Mouse (Mus musculus) C2C12 (cell line): Measurements from ENCODE around the gene Adam15. TPM values are rescaled to one million over a fixed set of nuclear protein-coding genes. Genes with fewer than 3 reads are reported as not detected.

Source experiments
- H3K27me3 ChIP-seq: one replicate; pipeline ENCODE4 v1.6.1; 2011; ENCODE audit not compliant: control insufficient read depth, insufficient read depth, insufficient read length
- H3K36me3 ChIP-seq: one replicate; pipeline ENCODE4 v1.6.1; 2011; ENCODE audit not compliant: control insufficient read depth, insufficient read depth
- H3K4me3 ChIP-seq: one replicate; pipeline ENCODE4 v1.5.1; 2011; ENCODE audit warnings: mild to moderate bottlenecking, control low read depth; ENCODE audit not compliant: poor library complexity, insufficient read depth, severe bottlenecking
- H3K79me2 ChIP-seq: one replicate; pipeline ENCODE4 v1.6.1; 2011; ENCODE audit not compliant: control insufficient read depth, insufficient read depth
- H3K79me3 ChIP-seq: one replicate; pipeline ENCODE4 v1.6.1; 2011; ENCODE audit warnings: low read depth, control low read depth
- H3ac ChIP-seq: one replicate; pipeline ENCODE3; 2011; ENCODE audit warnings: low read depth; ENCODE audit not compliant: control insufficient read depth, insufficient read length
- CEBPB ChIP-seq: IDR thresholded peaks from one replicate; pipeline ENCODE4 v1.6.1; 2011; ENCODE audit warnings: low read depth, mild to moderate bottlenecking, control low read depth, moderate library complexity
- CTCF ChIP-seq: IDR thresholded peaks from one replicate; pipeline ENCODE4 v1.5.1; 2011; ENCODE audit not compliant: control insufficient read depth, insufficient read depth, insufficient read length
- FOSL1 ChIP-seq: IDR thresholded peaks from one replicate; pipeline ENCODE4 v1.8.0; 2011; ENCODE audit warnings: mild to moderate bottlenecking, low read length; ENCODE audit not compliant: poor library complexity, insufficient read depth, severe bottlenecking
- MAX ChIP-seq: IDR thresholded peaks from one replicate; pipeline ENCODE4 v1.6.1; 2011; ENCODE audit warnings: mild to moderate bottlenecking, control low read depth
- MYOD1 ChIP-seq: IDR thresholded peaks from one replicate; pipeline ENCODE4 v1.6.1; 2011; ENCODE audit warnings: low read depth; ENCODE audit not compliant: control insufficient read depth, insufficient read length
- MYOG ChIP-seq: IDR thresholded peaks from one replicate; pipeline ENCODE4 v1.6.1; 2011; ENCODE audit not compliant: control insufficient read depth, insufficient read length; ENCODE audit errors: extremely low read depth
- USF1 ChIP-seq: IDR thresholded peaks from one replicate; pipeline ENCODE4 v1.6.1; 2011; ENCODE audit warnings: low read depth, mild to moderate bottlenecking, control low read depth, moderate library complexity
- polyA plus RNA-seq: library from polyadenylated mRNA; unstranded; fragments of >200 nt; fragmentation: generic; extraction: Trizol; gene quantifications from one replicate; pipeline ENCODE4 v1.2.1, GENCODE M21; 2012; ENCODE audit warnings: missing spikeins

The Adam15 gene
- polyA plus RNA-seq, 1 experiment = 60.2 TPM

- H3K79me3 ChIP-seq = no peaks in the 10 kb centered on the region
- no peak overlapping the region for H3ac ChIP-seq
- TF ChIP-seq CTCF (no peak), MYOG (no peak), FOSL1 (no peak), MYOD1 (no peak), MAX (no peak), CEBPB (no peak), USF1 (no peak)
- peaks cover 6% of the 10 kb centered on the region for H3K27me3 ChIP-seq
- H3K79me2 ChIP-seq = peaks cover 17% of the 10 kb centered on the region
- H3K4me3 ChIP-seq = no peak overlapping the region
- H3K36me3 ChIP-seq = no peaks in the 10 kb centered on the region
These were observed 17.3 kb downstream of the Adam15 start for GRCm38 (mm10) chr3:89332476-89332875.

GRCm38 (mm10) chr3:89332013-89332412 is 17.8 kb downstream of the Adam15 start:
- Histone ChIP-seq H3K36me3 (no peaks in the 10 kb centered on the region), H3K79me3 (no peaks in the 10 kb centered on the region), H3K27me3 (peaks cover 6% of the 10 kb centered on the region), H3ac (no peak overlapping the region), H3K4me3 (no peak overlapping the region), H3K79me2 (peaks cover 12% of the 10 kb centered on the region)
- no peak for TF ChIP-seq MYOG
- TF ChIP-seq FOSL1 = no peak
- TF ChIP-seq MAX = no peak
- no peak for TF ChIP-seq CTCF
- TF ChIP-seq USF1 = no peak
- TF ChIP-seq CEBPB = no peak
- TF ChIP-seq MYOD1 = no peak

GRCm38 (mm10) chr3:89331561-89331960 is 18.2 kb downstream of the Adam15 start:
- Histone ChIP-seq H3K27me3 (peaks cover 6% of the 10 kb centered on the region), H3K79me3 (no peaks in the 10 kb centered on the region), H3K79me2 (peaks cover 9% of the 10 kb centered on the region), H3K36me3 (no peaks in the 10 kb centered on the region), H3ac (no peak overlapping the region), H3K4me3 (no peak overlapping the region)
- TF ChIP-seq MAX (no peak), FOSL1 (no peak), USF1 (no peak), MYOD1 (no peak), MYOG (no peak), CEBPB (no peak)

GRCm38 (mm10) chr3:89330948-89331347 is 18.8 kb downstream of the Adam15 start:
- Histone ChIP-seq H3K36me3 (no peaks in the 10 kb centered on the region), H3K4me3 (no peak overlapping the region), H3ac (no peak overlapping the region), H3K79me2 (peaks cover 5% of the 10 kb centered on the region), H3K27me3 (peaks cover 6% of the 10 kb centered on the region), H3K79me3 (no peaks in the 10 kb centered on the region)
- TF ChIP-seq MYOG = no peak
- no peak for TF ChIP-seq USF1
- TF ChIP-seq MYOD1 = no peak
- no peak for TF ChIP-seq CEBPB
- no peak for TF ChIP-seq MAX
- TF ChIP-seq CTCF = no peak
- TF ChIP-seq FOSL1 = no peak

- H3K36me3 ChIP-seq = no peaks in the 10 kb centered on the region
- no peak overlapping the region for H3ac ChIP-seq
- no peak for TF ChIP-seq USF1
- TF ChIP-seq FOSL1 = no peak
- TF ChIP-seq CTCF = no peak
- TF ChIP-seq MYOG = no peak
- no peak for TF ChIP-seq CEBPB
- no peak for TF ChIP-seq MAX
- no peak for TF ChIP-seq MYOD1
- no peaks in the 10 kb centered on the region for H3K79me3 ChIP-seq
- H3K4me3 ChIP-seq = no peak overlapping the region
- peaks cover 6% of the 10 kb centered on the region for H3K27me3 ChIP-seq
- H3K79me2 ChIP-seq = no peaks in the 10 kb centered on the region
These were observed 19.4 kb downstream of the Adam15 start for GRCm38 (mm10) chr3:89330346-89330745.

- no peak overlapping the region for H3K4me3 ChIP-seq
- no peaks in the 10 kb centered on the region for H3K36me3 ChIP-seq
- no peaks in the 10 kb centered on the region for H3K79me3 ChIP-seq
- H3ac ChIP-seq = no peak overlapping the region
- peaks cover 6% of the 10 kb centered on the region for H3K27me3 ChIP-seq
- TF ChIP-seq CTCF (no peak), CEBPB (no peak), MAX (no peak), FOSL1 (no peak), MYOG (no peak), MYOD1 (no peak), USF1 (no peak)
- H3K79me2 ChIP-seq = no peaks in the 10 kb centered on the region
These were observed 21.2 kb downstream of the Adam15 start for GRCm38 (mm10) chr3:89328623-89329022.
